Mouse (Mus musculus) liver, embryonic 14.5 days (tissue): ENCODE results near the gene Prkar2a. TPM values are rescaled to one million over a fixed set of nuclear protein-coding genes. Genes with fewer than 3 reads are reported as not detected.

Source experiments
- ATAC-seq: fragments of 200-750 bp; cut with Nextera tagmentation; 2 replicates; pipeline ENCODE4 v1.8.0; 2017; ENCODE audit warnings: moderate number of reproducible peaks, mild to moderate bottlenecking, moderate library complexity; ENCODE audit not compliant: insufficient read depth
- DNase-seq, 3 experiments: peaks; one replicate each; pipeline ENCODE4 v3.0.0-alpha.2; 2012 to 2013; ENCODE audit warnings: low read depth in 3 of 3, low spot score in 3 of 3
- H3K27ac ChIP-seq: fragments of 300-500 bp; sonication (generic); 2 replicates; pipeline ENCODE4 v1.5.1; 2014; ENCODE audit warnings: moderate library complexity, mild to moderate bottlenecking, control low read depth, inconsistent platforms
- H3K27me3 ChIP-seq: fragments of 300-500 bp; sonication (generic); 2 replicates; pipeline ENCODE4 v1.6.1; 2014; ENCODE audit warnings: mild to moderate bottlenecking, low read length, moderate library complexity; ENCODE audit not compliant: control insufficient read depth, insufficient read depth
- H3K36me3 ChIP-seq: fragments of 300-500 bp; sonication (generic); replicated peaks from 2 replicates; pipeline ENCODE4 v1.6.1; 2014; ENCODE audit warnings: low read depth; ENCODE audit not compliant: control insufficient read depth, insufficient read depth
- H3K4me1 ChIP-seq, 2 experiments: fragments of 200-500 bp in 1 of 2; fragments of 300-500 bp in 1 of 2; sonication (generic) in 1 of 2; replicated peaks; 2 replicates each; pipeline ENCODE4 v1.6.1; 2012 to 2014; ENCODE audit warnings: antibody characterized with exemption in 1 of 2, inconsistent platforms in 1 of 2, low read length in 1 of 2; ENCODE audit not compliant: control insufficient read depth in 2 of 2, insufficient read depth in 2 of 2
- H3K4me2 ChIP-seq: fragments of 300-500 bp; sonication (generic); 2 replicates; pipeline ENCODE4 v1.6.1; 2014; ENCODE audit warnings: low read depth, mild to moderate bottlenecking, control low read depth, moderate library complexity
- H3K4me3 ChIP-seq, 2 experiments: fragments of 200-500 bp in 1 of 2; fragments of 300-500 bp in 1 of 2; sonication (generic) in 1 of 2; 2 replicates each; pipeline ENCODE4 v1.5.1; 2012 to 2014; ENCODE audit warnings: low read depth in 2 of 2, low read length in 2 of 2, mild to moderate bottlenecking in 2 of 2, control low read depth in 1 of 2, inconsistent platforms in 1 of 2, moderate library complexity in 1 of 2; ENCODE audit not compliant: insufficient read depth in 1 of 2
- H3K9ac ChIP-seq: fragments of 300-500 bp; sonication (generic); replicated peaks from 2 replicates; pipeline ENCODE4 v1.6.1; 2014; ENCODE audit warnings: mild to moderate bottlenecking, control low read depth, moderate library complexity
- H3K9me3 ChIP-seq: fragments of 300-500 bp; sonication (generic); 2 replicates; pipeline ENCODE4 v1.6.1; 2016; ENCODE audit warnings: low read length, mixed read lengths; ENCODE audit not compliant: control insufficient read depth
- CTCF ChIP-seq: IDR thresholded peaks from 2 replicates; pipeline ENCODE4 v1.5.1; 2016; ENCODE audit warnings: antibody characterized with exemption, low read depth, control low read depth
- EP300 ChIP-seq: IDR thresholded peaks from 2 replicates; pipeline ENCODE4 v1.6.1; 2016; ENCODE audit warnings: antibody characterized with exemption, low read depth
- WGBS: fragments of 180-500 bp; shearing (Covaris S2); extraction: QIAGEN DNeasy Blood & Tissue Kit; methylation state at CpG from one replicate; pipeline ENCODE4 v1.1.7; 2014; ENCODE audit not compliant: insufficient replicate concordance; 5-methylcytosine and 5-hydroxymethylcytosine counted together
- polyA plus RNA-seq, 2 experiments: library from polyadenylated mRNA; depleted of rRNA in 1 of 2; stranded (reverse) in 1 of 2; unstranded in 1 of 2; fragments of >200 nt; fragmentation: Nextera tagmentation in 1 of 2; extraction: Ambion mirVana in 1 of 2; gene quantifications; 2 replicates each; pipeline versions ENCODE4 v1.2.1 to v1.2.3; 2012 to 2014

The Prkar2a gene
- polyA plus RNA-seq, 2 experiments = 6.4 to 9.9 TPM

DNA sequence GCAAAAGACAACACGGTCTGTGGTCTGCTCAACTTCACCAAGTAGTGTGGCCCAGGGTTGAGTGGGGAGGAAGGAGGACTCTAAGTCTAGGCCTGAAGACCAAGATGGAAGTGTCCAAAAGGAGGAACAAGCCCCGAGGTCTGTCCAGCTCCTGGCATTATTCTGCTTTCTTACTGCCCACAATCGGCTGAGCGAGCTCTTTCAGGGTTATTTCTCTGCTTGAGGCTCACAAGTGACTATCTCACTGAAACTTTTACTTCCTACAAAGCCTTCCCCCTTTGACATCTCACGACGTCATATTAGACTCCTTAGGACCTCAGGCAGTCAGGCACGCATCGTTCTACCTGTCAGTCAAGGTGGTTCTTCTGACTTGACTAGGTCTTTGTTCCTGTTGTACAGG, 2.3 kb downstream of the Prkar2a start:
- TF ChIP-seq CTCF (no peak), EP300 (no peak)
- H3K9ac ChIP-seq = no peak overlapping the region
- DNase-seq (no peak), ATAC-seq (peak; percentile 5; the same call in 1 of the 2 replicates)
- peaks cover 24% of the 10 kb centered on the region for H3K27me3 ChIP-seq
- peak overlapping the region; percentile 28 to 70 for H3K4me3 ChIP-seq
- H3K9me3 ChIP-seq = no peaks in the 10 kb centered on the region
- peaks cover 4 to 12% of the 10 kb centered on the region in 2 experiments; a peak in 2 of 4 replicates for H3K4me1 ChIP-seq
- 0 out of 2 replicates have a peak overlapping the region, but pooled peaks have one; percentile 8 for H3K27ac ChIP-seq
- H3K36me3 ChIP-seq = no peaks in the 10 kb centered on the region
- 41% methylated on average over 8 of the region's 8 CpGs for WGBS
- peak overlapping the region; percentile 85 for H3K4me2 ChIP-seq

DNA sequence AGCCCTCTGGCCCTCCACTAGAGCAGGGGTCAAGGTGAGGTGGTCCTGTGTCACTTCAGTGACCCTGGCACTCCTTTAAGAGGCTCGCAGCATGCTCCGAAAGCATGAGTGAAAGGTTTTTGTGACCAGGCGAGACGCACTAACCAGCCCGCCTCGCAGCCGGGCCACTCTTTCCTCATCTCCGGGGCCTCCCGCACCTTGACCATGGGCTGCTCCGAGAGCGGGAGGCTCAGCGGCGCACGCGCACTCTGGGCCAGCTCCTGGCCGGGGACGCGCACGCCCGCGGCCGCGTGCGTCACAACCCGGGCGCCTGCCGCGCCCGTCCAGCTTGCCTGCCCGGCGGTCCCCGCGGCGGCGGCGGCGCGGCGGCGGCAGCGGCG, 2.7 kb downstream of the Prkar2a start:
- TF ChIP-seq EP300 = no peak
- TF ChIP-seq CTCF = no peak
- Histone ChIP-seq H3K9ac (peak overlapping the region; percentile 70), H3K27ac (0 out of 2 replicates have a peak overlapping the region, but pooled peaks have one; percentile 8), H3K36me3 (no peaks in the 10 kb centered on the region), H3K27me3 (peaks cover 24% of the 10 kb centered on the region), H3K4me1 (peaks cover 4 to 12% of the 10 kb centered on the region in 2 experiments; a peak in 2 of 4 replicates), H3K9me3 (no peaks in the 10 kb centered on the region), H3K4me2 (peak overlapping the region; percentile 85), H3K4me3 (peak overlapping the region; percentile 38 to 70)
- DNase-seq = peak; percentile 60 to 66 (median 63)
- under 1% methylated on average over 42 of the region's 42 CpGs for WGBS
- peak; percentile 87 for ATAC-seq

DNA sequence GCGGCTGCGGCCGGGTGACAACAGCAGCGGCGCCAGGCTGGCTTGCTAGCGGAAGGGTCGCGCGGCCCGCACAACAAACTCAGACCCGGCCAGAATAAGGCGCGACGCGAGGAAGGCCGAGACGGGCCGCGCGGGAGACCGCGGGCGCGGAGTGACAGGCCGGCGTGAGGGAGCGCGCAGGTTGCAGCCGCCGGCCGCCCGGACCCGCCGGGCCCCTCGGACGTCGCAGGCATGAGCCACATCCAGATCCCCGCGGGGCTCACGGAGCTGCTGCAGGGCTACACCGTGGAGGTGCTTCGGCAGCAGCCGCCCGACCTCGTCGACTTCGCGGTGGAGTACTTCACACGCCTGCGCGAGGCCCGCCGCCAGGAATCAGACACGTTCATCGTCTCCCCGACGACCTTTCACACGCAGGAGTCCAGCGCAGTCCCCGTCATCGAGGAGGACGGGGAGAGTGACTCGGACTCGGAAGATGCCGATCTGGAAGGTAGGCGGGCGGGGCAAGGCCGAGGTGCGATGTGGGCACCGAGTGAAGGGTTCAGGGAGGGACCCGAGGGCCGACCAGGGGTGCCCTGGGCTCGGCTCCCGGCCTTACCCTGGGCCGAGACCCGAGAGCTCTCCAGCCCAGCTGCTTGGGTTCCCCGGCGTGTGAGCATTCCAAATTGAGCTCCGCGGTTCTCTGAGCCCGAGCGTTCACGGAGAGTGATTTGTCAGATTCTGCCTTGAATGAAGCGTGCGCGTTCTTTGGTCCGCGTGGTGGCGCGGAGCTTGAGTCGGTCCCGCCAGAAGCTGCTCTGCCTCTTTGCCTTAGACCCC, 3.3 kb downstream of the Prkar2a start:
- Histone ChIP-seq H3K27me3 (peaks cover 24% of the 10 kb centered on the region), H3K9ac (peak overlapping the region; percentile 70), H3K4me1 (peaks cover 4 to 12% of the 10 kb centered on the region in 2 experiments; a peak in 2 of 4 replicates), H3K27ac (no peak overlapping the region), H3K9me3 (no peaks in the 10 kb centered on the region), H3K4me2 (peak overlapping the region; percentile 85), H3K4me3 (peak overlapping the region; percentile 38 to 70), H3K36me3 (no peaks in the 10 kb centered on the region)
- DNase-seq (no peak), ATAC-seq (peak; percentile 60)
- under 1% methylated on average over 92 of the region's 92 CpGs for WGBS
- TF ChIP-seq CTCF (no peak), EP300 (no peak)

DNA sequence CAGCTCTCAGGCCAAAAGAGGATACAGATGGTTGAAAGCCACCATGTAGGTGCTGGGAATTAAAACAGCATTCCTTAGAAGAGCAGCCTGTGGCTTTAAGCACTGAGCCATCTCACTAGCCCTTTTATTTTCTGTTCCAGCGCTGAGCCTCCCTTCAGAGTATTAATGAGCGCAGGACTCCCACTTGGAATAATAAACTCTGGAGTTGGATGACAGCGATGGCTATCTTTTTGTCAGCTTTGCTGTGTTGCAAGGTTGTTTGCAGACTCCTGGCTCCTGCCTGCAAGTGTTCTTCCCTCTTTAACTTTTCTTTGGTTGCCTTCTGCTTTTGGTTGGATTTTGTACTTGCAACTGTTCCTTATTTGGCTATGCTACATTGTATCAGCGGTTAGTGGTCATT, 4.8 kb downstream of the Prkar2a start:
- no peak overlapping the region for H3K27ac ChIP-seq

DNA sequence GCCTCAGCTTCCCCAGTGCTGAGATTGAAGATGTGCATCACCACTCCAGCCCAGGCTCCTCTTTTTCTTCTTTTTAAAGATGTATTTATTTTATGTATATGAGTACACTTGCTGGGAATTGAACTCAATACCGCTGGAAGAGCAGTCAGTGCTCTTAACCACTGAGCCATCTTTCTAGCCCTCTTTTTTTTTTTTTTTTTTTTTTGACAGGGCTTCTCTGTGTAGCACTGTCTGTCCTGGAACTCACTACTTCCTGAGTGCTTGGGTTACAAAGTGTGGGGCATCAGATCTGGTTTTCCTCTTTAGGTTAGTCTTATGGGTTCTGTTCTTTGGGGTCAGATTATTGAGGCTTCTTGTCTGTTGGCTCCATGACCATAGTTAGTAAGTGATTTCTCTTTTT, 5.4 kb downstream of the Prkar2a start:
- TF ChIP-seq CTCF = no peak
- TF ChIP-seq EP300 = no peak
- no peaks in the 10 kb centered on the region for H3K36me3 ChIP-seq
- H3K9me3 ChIP-seq = no peaks in the 10 kb centered on the region
- peaks cover 4 to 12% of the 10 kb centered on the region in 2 experiments; a peak in 2 of 4 replicates for H3K4me1 ChIP-seq
- DNase-seq (no peak), ATAC-seq (no peak)
- H3K4me3 ChIP-seq = no peak overlapping the region
- H3K9ac ChIP-seq = no peak overlapping the region
- peaks cover 24% of the 10 kb centered on the region for H3K27me3 ChIP-seq
- no peak overlapping the region for H3K27ac ChIP-seq
- 72% methylated on average over 1 of the region's 1 CpGs for WGBS
- no peak overlapping the region for H3K4me2 ChIP-seq

More for the DNA sequence above, 4.8 kb downstream of the Prkar2a start:
- ATAC-seq (no peak), DNase-seq (no peak)
- Histone ChIP-seq H3K4me1 (peaks cover 4 to 12% of the 10 kb centered on the region in 2 experiments; a peak in 2 of 4 replicates), H3K36me3 (no peaks in the 10 kb centered on the region), H3K27me3 (peaks cover 24% of the 10 kb centered on the region), H3K4me2 (peak overlapping the region; percentile 85), H3K4me3 (no peak overlapping the region), H3K9ac (no peak overlapping the region), H3K9me3 (no peaks in the 10 kb centered on the region)
- WGBS = 70% methylated on average over 4 of the region's 4 CpGs
- no peak for TF ChIP-seq EP300
- TF ChIP-seq CTCF = no peak
